Mouse (Mus musculus): ENCODE results near the gene Osbpl3. TPM values are rescaled to one million over a fixed set of nuclear protein-coding genes. Genes with fewer than 3 reads are reported as not detected.

Gene Osbpl3
- 12.2 and 14.5 TPM in 2 replicates for polyA plus RNA-seq (2015; fragmentation: Nextera tagmentation; extraction: Ambion mirVana)

DNA sequence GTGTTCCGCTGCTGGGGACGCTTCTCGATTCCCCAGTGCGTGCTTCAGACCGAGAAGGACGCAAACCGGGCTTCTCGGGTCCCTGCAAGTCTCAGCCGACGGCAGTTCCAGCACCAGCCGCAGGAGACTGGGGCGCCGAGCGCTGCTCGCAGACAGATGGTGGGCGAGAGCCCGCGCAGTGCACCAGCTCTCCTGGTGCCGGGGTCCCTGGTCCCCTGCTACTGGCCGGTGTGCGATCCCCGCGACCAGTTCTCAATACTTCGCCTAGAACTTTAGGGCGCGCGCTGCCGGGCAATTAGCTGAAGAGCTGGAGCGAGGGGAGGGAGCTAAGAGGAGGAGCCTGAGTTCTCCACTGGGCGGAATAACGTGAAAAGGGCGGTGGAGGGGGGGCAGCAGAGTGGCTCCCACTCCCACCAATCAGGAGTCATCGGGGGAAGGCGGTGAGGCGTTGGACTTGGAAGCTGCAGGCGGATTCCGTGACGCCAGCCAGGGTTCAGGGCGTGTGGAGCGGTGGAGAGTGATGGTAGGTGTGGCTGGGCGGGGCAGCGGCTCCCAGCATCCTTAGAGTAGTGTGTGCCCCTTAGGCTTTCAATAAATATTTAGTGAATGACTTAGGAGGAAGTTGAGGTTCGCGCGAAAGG lies at the start of gene Osbpl3:
TSS of gene Osbpl3 (minus strand) at position 373 of the 641 bp plus-strand sequence.
- peak within 1 kb of the TSS; percentile 74 for H3K4me3 ChIP-seq (replicated peaks)
- H3K9ac ChIP-seq = peak within 1 kb of the TSS; percentile 53
- H3K27me3 ChIP-seq = no peaks in the 10 kb centered on the region
- H3K27ac ChIP-seq (replicated peaks) = peak within 1 kb of the TSS; percentile 88
- H3K4me1 ChIP-seq = peaks cover 26% of the 10 kb centered on the region
- no peaks in the 10 kb centered on the region for H3K36me3 ChIP-seq
- WGBS = under 1% methylated on average over 45 of the region's 45 CpGs
- H3K9me3 ChIP-seq (replicated peaks) = no peaks in the 10 kb centered on the region
- peak; percentile 96 for ATAC-seq (ENCODE audit: insufficient number of reproducible peaks, low FRiP score, low TSS enrichment, low read depth)
- peak within 1 kb of the TSS; percentile 84 for H3K4me2 ChIP-seq (replicated peaks)

DNA sequence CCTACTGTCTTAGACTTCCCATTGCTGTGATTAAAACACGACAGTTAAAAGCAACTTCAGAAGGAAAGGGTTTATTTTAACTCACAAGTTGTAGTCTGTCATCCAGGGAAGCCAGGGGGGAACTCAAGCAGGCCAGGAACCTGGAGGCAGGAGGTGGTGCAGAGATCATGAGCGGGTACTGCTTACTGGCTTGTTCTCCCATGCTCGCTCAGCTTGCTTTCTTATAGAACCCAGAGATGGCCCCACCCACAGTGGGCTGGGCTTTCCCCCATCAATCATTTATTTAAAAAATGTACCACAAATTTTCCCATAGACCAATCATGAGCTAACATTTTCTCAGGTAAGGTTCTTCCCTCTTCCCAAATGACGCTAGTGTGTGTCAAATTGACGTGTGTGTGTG lies 49.5 kb upstream of the Osbpl3 start:
- ATAC-seq (ENCODE audit: insufficient number of reproducible peaks, low FRiP score, low TSS enrichment, low read depth) = no peak
- no peak overlapping the region for H3K4me2 ChIP-seq (replicated peaks)
- 83% methylated on average over 5 of the region's 5 CpGs for WGBS
- no peaks in the 10 kb centered on the region for H3K36me3 ChIP-seq
- H3K4me3 ChIP-seq (replicated peaks) = no peak overlapping the region
- H3K4me1 ChIP-seq = no peaks in the 10 kb centered on the region
- no peak overlapping the region for H3K27ac ChIP-seq (replicated peaks)
- H3K9me3 ChIP-seq (replicated peaks) = no peaks in the 10 kb centered on the region
- no peaks in the 10 kb centered on the region for H3K27me3 ChIP-seq
- H3K9ac ChIP-seq = no peak overlapping the region

DNA sequence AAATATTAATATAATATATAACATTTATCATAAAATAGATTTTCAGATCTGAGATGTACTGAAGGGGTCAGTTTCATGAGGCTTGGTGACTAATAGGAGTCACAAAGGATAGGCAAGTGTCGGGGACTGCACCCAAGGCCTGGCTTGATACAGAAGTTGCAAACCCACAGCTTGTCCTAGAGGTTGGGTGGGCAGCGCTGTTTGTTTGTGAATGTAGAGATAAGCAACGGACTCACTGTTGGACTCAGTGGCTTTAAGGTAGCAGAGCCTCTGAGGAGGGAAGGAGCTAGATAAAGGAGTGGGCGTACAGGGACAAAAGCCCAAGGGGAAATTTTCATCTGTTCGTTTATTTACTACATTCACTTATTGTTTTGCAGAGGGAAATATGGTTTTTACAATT lies 48.7 kb upstream of the Osbpl3 start:
- H3K27ac ChIP-seq (replicated peaks) = no peak overlapping the region
- WGBS = 80% methylated on average over 5 of the region's 5 CpGs
- no peak overlapping the region for H3K9ac ChIP-seq
- no peak overlapping the region for H3K4me2 ChIP-seq (replicated peaks)
- H3K4me1 ChIP-seq = no peaks in the 10 kb centered on the region
- no peaks in the 10 kb centered on the region for H3K27me3 ChIP-seq
- H3K4me3 ChIP-seq (replicated peaks) = no peak overlapping the region
- no peaks in the 10 kb centered on the region for H3K36me3 ChIP-seq
- no peak for ATAC-seq (ENCODE audit: insufficient number of reproducible peaks, low FRiP score, low TSS enrichment, low read depth)
- no peaks in the 10 kb centered on the region for H3K9me3 ChIP-seq (replicated peaks)

- Histone ChIP-seq H3K27ac (replicated peaks) (no peak overlapping the region), H3K27me3 (no peaks in the 10 kb centered on the region), H3K4me1 (no peaks in the 10 kb centered on the region), H3K9me3 (replicated peaks) (no peaks in the 10 kb centered on the region), H3K4me2 (replicated peaks) (no peak overlapping the region), H3K4me3 (replicated peaks) (no peak overlapping the region), H3K9ac (no peak overlapping the region), H3K36me3 (no peaks in the 10 kb centered on the region)
- 31% methylated on average over 8 of the region's 8 CpGs for WGBS
- ATAC-seq (ENCODE audit: insufficient number of reproducible peaks, low FRiP score, low TSS enrichment, low read depth) = no peak
Measured at GRCm38 (mm10) chr6:50503779-50504178, 47.8 kb upstream of the Osbpl3 start.

- no peak for ATAC-seq (ENCODE audit: insufficient number of reproducible peaks, low FRiP score, low TSS enrichment, low read depth)
- Histone ChIP-seq H3K9ac (no peak overlapping the region), H3K27me3 (no peaks in the 10 kb centered on the region), H3K4me1 (no peaks in the 10 kb centered on the region), H3K4me2 (replicated peaks) (no peak overlapping the region), H3K36me3 (no peaks in the 10 kb centered on the region), H3K27ac (replicated peaks) (no peak overlapping the region), H3K9me3 (replicated peaks) (no peaks in the 10 kb centered on the region), H3K4me3 (replicated peaks) (no peak overlapping the region)
- WGBS = 59% methylated on average over 4 of the region's 4 CpGs
Measured at GRCm38 (mm10) chr6:50503031-50503430, 47.0 kb upstream of the Osbpl3 start.

DNA sequence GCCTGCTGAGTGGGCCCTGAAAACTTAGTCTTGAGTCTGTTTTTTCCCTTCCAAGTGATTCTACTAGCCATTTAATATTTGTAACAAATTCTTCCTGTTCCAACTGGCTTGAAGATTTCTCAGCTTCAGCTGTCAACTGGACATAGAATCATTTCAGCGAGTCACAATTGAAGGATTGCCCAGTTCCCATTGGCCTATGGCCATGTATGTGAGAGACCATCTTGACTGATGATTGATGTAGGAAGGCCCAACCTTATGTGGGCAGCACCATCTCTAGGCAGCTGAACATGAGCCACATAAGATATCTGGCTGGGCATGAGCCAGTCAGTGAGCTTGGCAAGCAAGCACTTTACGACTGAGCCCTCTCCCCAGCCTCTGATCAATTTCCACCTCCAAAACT lies 42.3 kb upstream of the Osbpl3 start:
- no peaks in the 10 kb centered on the region for H3K36me3 ChIP-seq
- WGBS = 89% methylated on average over 2 of the region's 2 CpGs
- H3K27me3 ChIP-seq = no peaks in the 10 kb centered on the region
- H3K9ac ChIP-seq = no peak overlapping the region
- ATAC-seq (ENCODE audit: insufficient number of reproducible peaks, low FRiP score, low TSS enrichment, low read depth) = no peak
- H3K9me3 ChIP-seq (replicated peaks) = no peaks in the 10 kb centered on the region
- H3K4me2 ChIP-seq (replicated peaks) = no peak overlapping the region
- no peak overlapping the region for H3K4me3 ChIP-seq (replicated peaks)
- H3K4me1 ChIP-seq = no peaks in the 10 kb centered on the region
- no peak overlapping the region for H3K27ac ChIP-seq (replicated peaks)

DNA sequence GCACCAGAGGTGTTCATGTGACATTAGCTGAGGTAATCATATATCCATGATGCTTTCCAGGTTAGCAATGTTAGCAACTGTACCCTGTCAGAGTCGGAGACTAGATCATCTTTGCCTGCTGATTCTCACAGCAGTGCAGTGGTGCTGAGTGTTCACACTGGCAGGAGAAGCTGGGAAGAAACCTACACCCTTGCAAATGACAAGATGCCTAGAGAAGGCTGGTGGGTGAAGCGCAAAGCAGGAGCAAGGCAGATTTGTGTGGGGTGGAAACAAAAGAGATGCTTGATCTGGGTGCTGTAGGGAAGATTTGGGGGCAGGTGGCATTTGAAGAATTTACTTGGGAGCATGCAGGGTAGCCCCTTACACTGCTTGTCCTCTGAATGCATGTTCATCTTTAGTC lies 34.5 kb upstream of the Osbpl3 start:
- Histone ChIP-seq H3K9ac (no peak overlapping the region), H3K27ac (replicated peaks) (no peak overlapping the region), H3K4me3 (replicated peaks) (no peak overlapping the region), H3K36me3 (no peaks in the 10 kb centered on the region), H3K27me3 (no peaks in the 10 kb centered on the region), H3K4me2 (replicated peaks) (no peak overlapping the region), H3K9me3 (replicated peaks) (no peaks in the 10 kb centered on the region), H3K4me1 (no peaks in the 10 kb centered on the region)
- no peak for ATAC-seq (ENCODE audit: insufficient number of reproducible peaks, low FRiP score, low TSS enrichment, low read depth)
- WGBS = 82% methylated on average over 2 of the region's 2 CpGs

- no peak for ATAC-seq (ENCODE audit: insufficient number of reproducible peaks, low FRiP score, low TSS enrichment, low read depth)
- Histone ChIP-seq H3K9ac (no peak overlapping the region), H3K9me3 (replicated peaks) (no peaks in the 10 kb centered on the region), H3K4me3 (replicated peaks) (no peak overlapping the region), H3K36me3 (no peaks in the 10 kb centered on the region), H3K27ac (replicated peaks) (no peak overlapping the region), H3K4me1 (no peaks in the 10 kb centered on the region), H3K27me3 (no peaks in the 10 kb centered on the region), H3K4me2 (replicated peaks) (no peak overlapping the region)
- 60% methylated on average over 9 of the region's 9 CpGs for WGBS
Measured at GRCm38 (mm10) chr6:50489380-50489779, 33.4 kb upstream of the Osbpl3 start.

DNA sequence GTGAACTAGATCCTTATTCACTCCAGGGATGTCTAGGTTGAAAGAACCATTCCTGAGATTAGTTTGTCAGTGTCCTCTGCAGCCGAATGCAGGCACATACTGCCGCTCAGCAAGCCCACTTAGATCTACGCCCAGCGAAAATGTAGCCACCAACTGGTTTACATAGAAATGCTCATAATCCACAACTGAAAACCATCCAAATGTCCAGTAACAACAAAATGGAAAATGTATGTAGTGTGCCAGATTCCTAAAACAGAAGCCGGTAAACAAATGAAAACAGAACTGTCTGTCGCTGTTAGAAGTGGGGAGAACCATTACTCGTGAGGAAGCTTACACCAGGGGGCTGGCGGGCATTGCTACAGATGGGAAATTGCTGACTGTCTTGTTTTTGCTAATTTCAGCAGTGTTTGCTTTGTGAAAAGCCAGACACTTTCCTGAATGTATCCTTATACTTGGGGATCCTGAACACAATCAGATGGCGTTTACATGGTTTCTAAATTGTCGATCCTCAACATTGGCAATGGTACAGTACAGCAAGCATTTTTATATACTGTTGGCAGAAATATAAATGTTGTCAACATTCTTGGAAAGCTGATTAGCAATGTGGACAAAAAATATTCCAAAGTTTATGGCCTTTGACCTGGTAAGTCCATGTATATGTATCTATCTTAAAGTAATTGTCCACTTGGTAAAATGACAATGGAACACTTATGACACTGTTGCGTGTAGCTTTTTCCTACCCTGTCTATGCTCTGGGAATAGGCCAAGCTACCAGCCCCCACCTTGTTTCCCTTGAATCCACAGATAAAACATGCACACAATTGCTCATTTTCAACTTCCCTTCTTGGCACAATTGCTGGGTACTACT lies 30.3 kb upstream of the Osbpl3 start:
- WGBS = 81% methylated on average over 11 of the region's 11 CpGs

DNA sequence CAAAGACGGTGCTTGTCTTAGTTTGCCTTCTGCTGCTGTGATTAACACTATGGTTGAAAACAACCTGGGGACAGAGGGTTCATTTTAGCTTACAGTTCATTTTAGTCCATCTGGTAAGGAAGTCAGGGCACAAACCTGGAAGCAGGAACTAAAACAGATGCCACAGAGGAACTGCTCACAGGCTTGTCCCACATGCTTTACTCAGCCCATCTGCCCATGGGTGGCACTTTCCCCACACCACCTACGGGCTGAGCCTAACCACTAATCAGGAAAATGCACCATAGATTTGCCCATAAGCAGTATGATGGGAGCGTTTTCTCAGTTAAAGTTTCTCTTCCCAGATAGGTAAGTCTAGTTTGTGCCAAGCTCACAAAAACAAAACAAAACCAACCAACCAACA lies 27.4 kb upstream of the Osbpl3 start:
- no peaks in the 10 kb centered on the region for H3K9me3 ChIP-seq (replicated peaks)
- no peaks in the 10 kb centered on the region for H3K36me3 ChIP-seq
- no peaks in the 10 kb centered on the region for H3K4me1 ChIP-seq
- no peak for ATAC-seq (ENCODE audit: insufficient number of reproducible peaks, low FRiP score, low TSS enrichment, low read depth)
- H3K4me3 ChIP-seq (replicated peaks) = no peak overlapping the region
- no peak overlapping the region for H3K27ac ChIP-seq (replicated peaks)
- H3K4me2 ChIP-seq (replicated peaks) = no peak overlapping the region
- H3K27me3 ChIP-seq = no peaks in the 10 kb centered on the region
- 76% methylated on average over 3 of the region's 3 CpGs for WGBS
- H3K9ac ChIP-seq = no peak overlapping the region

More for the DNA sequence above, 30.3 kb upstream of the Osbpl3 start:
- Histone ChIP-seq H3K27ac (replicated peaks) (no peak overlapping the region), H3K36me3 (no peaks in the 10 kb centered on the region), H3K9ac (no peak overlapping the region), H3K27me3 (no peaks in the 10 kb centered on the region), H3K4me2 (replicated peaks) (no peak overlapping the region), H3K9me3 (replicated peaks) (no peaks in the 10 kb centered on the region), H3K4me1 (no peaks in the 10 kb centered on the region), H3K4me3 (replicated peaks) (no peak overlapping the region)
- no peak for ATAC-seq (ENCODE audit: insufficient number of reproducible peaks, low FRiP score, low TSS enrichment, low read depth)

- WGBS = 84% methylated on average over 5 of the region's 5 CpGs
- no peak overlapping the region for H3K9ac ChIP-seq
- no peaks in the 10 kb centered on the region for H3K4me1 ChIP-seq
Measured at GRCm38 (mm10) chr6:50481460-50481859, 25.5 kb upstream of the Osbpl3 start.

More at GRCm38 (mm10) chr6:50481460-50481859, 25.5 kb upstream of the Osbpl3 start:
- Histone ChIP-seq H3K4me3 (replicated peaks) (no peak overlapping the region), H3K4me2 (replicated peaks) (no peak overlapping the region), H3K9me3 (replicated peaks) (no peaks in the 10 kb centered on the region), H3K36me3 (no peaks in the 10 kb centered on the region), H3K27ac (replicated peaks) (no peak overlapping the region), H3K27me3 (no peaks in the 10 kb centered on the region)
- ATAC-seq (ENCODE audit: insufficient number of reproducible peaks, low FRiP score, low TSS enrichment, low read depth) = no peak
